Mouse (Mus musculus): ENCODE data around the gene Nudt4.

Nudt4 gene

DNA sequence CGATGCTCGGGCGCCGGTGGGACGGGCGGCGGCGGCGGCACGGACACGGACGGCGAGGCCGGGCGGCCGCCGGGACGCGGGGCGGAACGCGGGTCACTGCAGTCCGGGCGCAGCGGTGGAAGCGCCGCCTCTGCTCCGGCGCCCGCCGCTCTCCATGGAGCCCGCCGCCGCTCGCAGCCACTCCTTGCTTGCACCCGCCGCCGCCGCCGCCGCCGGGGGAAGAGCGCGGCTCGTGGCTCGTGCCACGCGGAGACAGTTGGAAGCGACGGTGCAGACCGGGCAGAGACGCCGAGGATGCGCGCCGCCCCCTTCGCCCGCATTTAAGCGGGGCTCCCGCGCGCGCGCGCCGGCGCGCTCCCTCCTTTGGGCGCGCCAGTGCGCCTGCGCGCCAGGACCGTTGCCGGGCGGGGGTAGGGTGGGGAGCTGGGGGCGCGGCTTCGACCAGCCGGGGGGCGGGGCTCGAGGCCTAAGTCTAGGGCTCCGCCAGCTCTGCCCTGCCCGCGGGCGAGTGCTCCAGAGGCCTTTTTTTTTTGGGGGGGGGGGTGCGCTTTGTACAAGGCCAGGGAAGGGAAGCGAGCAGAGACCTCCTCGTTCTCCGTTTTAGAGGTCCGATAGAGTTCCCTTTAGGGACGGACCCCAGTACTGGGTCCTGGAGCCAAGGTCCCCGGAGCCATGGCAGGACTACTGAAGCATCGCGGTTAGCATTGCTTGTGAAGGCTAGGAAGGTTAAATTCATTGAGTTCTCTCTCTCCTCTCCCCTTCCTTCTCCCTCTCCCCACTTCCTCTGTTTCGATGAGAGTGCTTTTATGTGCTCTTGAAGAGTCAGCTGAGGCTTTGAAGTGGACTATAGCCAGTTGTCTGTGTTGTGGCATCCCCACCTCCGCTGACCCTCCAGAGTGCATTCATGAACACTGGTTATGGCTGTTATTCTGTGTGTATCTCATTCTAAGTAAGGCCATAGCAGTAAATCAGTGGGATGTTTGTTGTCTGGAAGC lies at the start of gene Nudt4:
Gene Nudt4 (minus strand): TSS at position 296 of the 995 bp plus-strand sequence.
- DNase-seq, result peak; percentile 71 to 78

DNA sequence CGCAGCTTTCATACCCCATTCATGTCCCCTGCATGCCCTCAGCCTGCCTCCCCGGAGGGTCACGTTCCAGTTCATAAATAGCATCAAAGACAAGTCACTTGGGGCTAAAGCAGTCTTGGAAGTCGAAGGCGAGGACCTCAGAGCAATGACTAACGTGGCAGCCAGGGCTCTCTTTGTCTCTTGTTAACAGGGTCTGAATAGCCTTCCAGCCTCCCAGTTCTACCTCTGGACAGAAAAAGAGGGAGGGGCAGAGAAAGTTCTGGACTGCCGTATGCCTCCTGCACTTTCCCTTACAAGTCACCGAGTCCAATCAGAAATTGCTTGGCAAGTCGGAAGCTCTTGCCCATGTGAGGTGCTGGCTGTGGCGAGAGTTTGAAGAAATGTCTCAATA lies 47.4 kb upstream of the Nudt4 start:
- DNase-seq, result peak; percentile 36 to 54

DNA sequence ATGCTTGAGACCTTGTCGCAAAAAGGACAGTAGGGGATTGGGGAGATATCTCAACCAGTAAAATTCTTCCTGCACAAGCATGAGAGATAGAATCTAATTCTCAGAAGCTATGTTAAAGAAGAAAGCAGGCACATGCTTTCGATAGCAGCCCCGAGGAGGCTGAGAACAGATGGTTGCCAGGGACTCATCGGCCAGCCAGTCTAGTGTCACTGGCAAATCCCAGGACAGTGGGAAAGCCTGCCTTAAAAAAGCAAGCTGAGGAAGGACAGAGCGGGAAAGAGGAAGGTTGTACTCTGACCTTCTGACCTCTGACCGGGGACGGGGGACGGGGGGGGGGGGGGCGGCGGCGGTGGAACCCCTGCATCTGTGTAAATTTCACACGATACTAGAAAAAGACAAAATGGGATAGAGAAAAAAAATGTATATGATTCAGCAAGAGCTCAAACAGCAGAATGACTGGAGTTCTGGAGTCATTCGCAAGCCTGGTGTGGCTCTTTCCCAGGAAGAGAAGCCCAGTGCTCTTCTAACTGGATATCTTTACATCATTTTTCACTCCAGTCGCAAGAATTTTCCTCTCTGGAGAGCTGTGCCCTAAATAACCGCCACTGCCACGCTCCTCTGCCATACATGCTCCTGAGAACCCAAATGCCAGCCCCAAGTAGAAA lies 46.9 kb upstream of the Nudt4 start:
- DNase-seq, result no peak

DNA sequence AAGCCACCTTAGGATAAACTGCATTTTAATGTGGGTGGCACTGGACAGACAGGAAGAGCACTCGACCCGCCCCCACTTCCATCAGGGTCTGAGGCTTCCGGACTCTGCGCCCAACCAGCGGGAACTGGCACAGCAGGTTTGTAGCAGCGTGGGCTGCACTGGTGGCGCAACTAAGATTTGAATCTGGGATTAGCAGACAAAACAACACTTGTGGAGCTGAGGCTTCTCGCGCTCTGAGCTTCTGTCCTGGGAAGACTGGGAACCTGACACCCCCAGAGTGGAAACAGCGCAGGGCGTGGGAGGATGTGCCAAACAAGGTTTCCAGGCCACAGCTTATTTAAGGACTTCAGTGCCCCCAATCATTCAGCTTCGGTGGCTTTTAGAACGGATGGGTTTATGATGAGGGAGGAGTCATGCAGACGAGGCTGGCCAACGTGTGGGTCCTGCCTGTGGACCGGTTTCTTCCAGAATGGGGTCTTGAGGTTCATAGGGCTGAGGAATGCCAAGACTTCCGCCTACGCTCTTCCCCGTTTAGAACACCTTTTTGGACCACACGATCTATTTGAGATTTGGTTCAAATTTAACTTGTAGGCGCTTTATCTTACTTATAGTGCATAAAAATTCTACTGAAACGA lies 41.1 kb upstream of the Nudt4 start:
- no peak for DNase-seq

DNA sequence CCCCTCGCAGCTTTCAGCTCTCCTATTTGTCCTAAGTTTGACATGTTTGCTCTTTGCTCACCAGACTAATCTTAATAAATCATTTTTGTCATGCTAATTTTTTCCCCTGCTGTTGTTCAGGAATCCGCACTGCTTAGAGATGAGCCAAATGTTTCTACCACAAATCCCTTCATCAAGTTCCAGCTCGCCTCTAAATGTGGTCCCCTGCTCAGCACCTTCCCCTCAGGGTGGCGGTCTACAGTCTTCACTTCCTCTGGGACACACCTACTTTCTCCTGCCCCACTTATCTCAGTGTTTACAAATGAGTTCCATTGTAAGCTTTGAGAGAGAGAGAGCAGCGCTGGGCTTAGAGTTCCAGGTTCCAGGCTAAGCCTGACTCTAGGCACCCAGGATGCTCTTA lies 36.6 kb upstream of the Nudt4 start:
- DNase-seq, result no peak

DNA sequence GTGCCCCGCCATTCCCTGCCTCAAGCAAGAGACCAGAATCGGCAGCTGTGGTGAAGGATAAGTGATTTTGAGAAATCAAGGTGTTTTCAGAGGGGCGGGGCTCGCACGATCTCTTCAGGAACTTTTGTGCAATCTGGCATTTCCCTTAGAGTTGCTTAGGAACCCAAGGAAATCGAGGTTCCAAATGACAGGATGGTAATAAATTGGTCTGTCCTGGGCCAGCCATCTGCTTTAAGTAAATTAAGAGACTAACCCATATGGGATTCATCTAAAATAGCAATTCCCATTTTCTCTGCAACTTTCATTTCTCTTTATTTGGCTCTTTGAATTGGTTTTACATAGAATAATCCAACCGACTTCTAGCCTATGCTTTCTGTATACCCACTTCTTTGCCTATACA lies 35.8 kb upstream of the Nudt4 start:
- DNase-seq, result no peak

DNA sequence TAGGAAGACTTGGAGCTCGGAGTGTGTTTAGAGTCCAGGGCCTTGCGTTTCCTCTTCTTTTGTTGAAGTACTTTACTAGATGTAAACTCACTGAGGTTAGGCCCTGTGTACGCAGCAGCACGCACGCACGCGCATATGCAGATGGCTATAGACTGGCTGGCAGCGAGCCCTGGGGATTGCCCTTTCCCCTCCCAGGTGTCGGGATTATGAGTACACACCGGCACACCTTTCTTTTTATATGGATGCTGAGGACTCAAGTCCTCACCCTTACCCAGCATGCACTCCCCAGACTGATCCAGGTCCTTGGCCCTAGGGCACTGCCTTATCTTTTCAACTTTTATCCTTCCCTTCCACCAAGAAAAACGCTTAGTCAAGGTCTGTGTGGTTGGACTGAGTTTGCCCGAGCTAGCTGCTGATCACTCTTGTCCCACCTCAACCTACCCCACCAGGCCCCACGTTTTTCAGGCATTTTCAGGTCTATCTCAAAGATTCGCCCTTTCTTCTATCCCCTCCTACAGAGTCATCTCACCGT lies 34.2 kb upstream of the Nudt4 start:
- no peak for DNase-seq

DNA sequence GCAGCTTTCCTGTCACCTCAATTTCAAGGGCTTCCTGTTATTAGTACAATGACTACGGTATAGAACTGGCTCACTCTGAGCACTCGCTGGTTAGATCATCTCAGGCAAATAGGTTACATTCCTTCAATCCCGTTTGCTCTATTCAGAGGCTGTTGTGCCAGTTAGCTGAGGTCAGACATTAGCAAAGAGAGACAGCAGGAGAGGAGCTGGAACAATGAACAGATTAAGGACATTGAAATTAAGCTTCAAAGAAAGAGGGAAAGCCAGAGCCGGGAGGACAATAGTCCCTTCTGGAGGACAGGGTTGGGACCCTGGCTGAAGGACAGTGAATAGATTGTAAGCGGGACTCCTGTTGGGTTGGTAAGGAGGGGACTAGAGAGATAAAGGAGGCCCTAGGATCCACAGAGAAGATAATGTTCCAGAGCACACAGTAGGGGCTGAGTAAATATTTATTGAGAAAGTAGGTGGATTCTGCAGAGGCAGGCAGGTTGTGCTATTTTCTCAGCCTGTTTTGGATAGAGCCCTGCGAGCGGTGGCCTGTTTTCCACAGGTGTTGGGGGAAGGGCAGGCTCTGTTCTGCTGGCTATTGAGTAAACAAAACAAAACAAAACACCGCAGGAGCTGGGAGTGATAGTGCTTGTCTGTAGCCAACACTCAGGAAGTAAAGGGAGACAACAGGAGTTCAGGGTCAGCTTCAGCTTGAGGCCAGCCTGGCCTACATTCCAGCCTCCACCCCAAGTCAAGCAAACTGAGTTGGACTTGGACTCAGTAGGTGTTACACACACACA lies 32.1 kb upstream of the Nudt4 start:
- no peak for DNase-seq

DNA sequence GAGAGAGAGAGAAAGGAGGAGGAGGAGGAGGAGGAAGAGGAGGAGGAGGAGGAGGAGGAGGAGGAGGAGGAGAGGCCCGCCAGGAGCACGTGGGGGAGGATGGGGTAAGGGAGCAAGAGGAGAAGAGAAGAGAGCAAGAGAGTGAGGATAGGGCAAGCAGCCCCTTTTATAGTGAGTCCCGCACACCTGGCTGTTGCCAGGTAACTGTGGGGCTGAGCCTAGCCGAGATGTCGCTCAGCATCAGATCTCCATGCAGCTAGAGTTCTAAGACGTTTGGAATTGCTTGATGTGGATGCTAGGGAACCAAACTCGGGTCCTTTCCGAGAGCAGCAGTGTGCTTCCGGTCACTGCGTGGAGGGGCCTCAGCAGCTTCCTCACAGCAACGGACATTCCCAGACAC lies 30.5 kb upstream of the Nudt4 start:
- DNase-seq, result no peak

DNA sequence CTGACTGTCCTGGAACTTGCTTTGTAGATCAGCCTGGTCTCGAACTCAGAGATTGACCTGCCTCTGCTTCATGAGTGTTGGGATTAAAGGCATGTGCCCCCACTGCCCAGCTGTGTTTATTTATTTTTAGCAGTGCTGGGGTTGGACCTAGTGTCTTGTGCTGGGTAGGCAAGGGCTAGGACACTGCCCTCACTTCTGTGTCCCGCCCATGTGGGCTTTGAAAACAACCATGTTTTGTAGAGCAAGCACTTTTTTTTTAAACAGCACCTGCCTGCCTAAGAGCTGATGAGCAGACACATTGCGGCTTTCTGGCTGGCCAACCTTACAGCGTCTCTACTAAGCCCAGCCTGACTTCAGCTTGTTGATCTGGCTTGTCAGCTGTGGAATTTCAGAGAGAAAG lies 27.3 kb upstream of the Nudt4 start:
- DNase-seq, result peak in 1 of 2 experiments; percentile 41

DNA sequence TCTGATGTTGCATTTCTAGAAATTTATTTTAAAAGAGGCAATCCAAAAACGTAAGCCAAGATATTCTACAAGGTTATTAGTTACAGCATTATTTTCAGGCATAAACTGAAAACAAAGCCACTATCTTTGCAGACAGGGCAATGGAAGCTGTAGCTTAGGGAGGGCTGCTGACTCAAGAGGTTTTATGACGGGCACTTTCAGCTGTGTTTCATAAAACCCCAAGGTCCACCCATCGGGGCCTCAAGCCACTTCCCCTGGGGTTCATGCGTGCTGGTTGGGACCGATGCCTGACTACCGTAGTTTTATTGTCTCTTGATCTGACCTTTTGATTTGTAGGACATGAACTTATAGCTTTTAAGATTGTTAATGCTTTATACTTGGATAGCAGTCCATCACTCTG lies 26.2 kb upstream of the Nudt4 start:
- no peak for DNase-seq

DNA sequence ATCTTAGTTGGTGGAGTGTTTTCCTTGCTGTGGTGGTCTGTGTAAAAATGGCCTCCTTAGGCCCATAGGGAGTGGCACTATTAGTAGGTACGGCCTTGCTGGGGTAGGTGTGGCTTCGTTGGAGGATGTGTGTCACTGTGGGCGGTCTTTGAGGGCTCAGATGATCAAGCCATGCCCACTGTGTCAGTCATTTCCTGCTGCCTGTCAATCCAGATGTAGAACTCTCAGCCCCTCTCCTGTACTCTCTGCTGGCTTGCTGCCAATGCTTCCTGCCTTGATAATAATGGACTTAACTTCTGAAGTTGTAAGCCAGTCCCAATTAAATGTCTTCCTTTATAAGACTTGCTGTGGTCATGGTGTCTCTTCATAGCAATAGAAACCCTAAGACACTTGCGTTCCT lies 25.2 kb upstream of the Nudt4 start:
- DNase-seq, result no peak

DNA sequence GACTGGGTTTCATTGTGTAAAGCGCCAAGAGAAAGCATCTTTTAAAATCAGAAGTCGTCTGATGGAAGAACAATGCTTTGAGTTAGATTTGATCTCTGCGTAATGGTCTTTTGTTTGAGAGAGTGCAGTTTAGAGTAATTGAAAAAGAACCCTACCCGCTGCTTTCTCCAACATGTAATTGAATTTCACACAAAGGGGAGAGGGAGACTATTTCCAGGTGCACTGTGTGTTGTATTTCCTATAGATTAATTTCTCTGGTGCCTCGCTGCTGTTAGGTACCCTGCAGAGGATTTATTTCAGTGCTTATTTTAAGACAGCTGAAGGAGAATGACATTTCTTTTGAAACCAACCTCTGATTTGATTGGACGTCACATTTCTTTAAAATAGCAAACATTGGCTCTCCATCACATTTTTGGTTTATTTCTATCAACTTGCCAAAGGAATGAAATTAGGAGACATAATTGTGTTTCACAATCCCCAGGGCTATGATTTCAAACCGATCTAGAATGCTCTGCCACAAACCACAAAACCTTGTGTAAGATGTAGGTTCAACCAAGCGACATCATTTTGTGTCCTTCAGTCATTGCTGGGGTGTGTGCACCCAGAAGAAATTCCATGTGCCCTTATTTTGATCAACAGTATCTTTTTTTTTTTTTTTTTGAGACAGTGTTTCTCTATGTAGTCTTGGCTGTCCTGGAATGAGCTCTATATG lies 23.7 kb upstream of the Nudt4 start:
- DNase-seq, result no peak

DNA sequence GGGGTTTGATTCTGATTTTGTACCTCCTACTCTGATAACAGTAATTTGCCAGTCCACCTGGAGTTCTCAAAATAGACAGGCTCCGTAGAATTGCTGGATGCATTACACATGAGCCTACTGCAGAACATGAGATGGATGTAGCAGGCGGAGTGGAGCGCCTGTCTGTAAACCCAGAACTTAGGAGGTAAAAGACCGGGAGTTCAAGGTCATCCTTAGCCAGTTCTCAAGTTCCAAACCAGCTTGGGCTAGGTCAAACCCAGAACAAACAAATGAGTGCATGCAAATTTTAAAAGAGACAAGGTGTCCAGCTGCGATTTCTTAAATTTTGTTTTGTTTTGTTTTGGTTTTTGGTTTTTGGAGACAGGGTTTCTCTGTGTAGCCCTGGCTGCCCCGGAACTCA lies 21.6 kb upstream of the Nudt4 start:
- DNase-seq, result no peak

DNA sequence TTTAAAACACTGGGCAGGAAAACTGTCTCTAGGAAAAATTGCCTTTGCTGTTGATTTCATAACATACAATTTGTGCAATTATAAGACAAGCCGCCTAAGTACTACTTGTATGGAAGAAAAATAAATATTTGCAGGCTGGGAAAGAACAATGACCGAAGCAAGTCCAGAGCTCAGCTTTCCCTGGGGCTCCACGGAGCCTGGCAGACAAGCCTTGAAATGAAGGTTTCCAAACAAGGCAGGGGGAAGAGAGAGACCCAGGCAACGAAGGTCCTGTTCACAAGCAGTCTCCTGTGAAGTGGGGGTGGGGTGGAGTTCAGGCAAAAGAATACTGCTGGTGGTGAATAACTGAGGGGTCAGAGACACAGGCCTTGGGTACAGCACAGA lies 13.6 kb upstream of the Nudt4 start:
- DNase-seq, result no peak

DNA sequence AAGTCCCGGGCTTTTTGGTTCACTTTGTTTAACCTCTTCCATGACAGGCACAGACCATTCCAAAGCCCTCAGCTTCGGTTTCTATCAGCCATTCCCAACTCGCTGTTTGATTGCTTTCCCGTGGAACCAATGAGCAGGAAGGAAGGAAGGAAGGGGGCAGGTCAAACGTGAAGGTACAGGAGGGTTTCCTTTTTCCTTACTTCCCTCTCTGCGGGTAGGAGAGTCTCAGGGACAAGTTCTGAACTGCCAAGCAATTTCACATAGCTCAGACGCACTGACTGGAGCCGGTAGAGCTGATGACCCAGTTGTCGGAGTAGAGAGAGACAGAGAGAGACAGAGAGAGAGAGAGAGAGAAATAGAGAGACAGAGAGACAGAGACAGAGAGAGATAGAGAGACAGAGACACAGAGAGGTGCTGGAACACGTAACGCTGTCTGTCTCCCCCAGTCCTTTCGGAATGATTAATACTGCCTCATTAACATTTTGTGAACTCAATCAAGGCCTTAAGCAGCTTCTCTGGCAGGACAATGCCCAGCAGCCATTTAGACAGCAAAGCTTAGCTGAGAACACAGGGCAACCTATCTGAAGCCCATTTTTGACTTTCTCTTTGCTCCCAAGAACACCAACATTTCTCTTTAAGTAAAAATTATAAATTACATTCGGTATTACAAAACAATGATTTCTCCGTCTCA lies 13.1 kb upstream of the Nudt4 start:
- peak in 1 of 2 experiments; percentile 51 for DNase-seq

DNA sequence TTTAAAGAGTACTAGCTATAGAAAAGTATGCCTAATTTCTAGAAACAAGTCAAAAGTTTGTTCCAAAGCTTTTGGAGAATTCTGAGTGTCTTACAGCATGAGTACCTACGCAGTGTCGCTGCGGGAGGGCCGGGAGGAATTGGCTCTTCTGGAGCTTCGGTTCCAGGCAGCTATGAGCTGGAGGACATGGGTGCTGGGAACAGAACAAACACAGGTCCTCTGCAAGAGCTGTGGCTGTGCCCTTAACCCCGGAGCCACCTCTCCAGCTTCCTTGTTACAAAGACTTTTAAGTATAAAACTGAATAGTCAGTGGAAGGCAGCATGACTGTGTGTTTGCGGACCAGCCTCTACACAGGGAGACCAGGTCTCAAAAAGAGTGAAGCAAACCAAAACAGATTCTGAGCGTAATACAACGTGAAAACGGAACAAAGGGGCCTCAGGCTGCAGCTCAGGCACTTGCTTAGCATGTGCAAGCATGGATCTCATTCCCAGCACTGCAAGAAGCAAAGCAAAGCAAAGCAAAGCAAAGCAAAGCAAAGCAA lies 12.0 kb upstream of the Nudt4 start:
- DNase-seq, result no peak

DNA sequence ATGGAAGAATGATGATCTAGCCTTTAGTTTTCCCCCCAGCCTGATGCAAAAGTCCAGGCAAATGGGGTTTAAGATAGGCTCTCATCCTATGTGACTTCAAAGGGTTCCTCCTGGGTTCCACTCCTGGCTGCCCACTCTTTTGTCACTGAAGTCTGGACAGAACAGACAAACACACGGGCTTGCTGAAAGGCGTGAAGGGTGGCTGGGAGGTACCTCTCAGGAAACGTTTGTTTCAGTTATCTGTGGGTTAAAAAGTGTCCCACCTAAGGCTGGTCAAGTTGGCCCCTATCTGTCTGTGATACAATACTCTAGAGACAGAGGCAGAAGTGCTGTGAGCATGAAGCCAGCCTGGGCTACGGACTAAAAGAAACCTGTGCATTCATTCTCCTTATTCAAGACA lies 11.0 kb upstream of the Nudt4 start:
- DNase-seq, result no peak

DNA sequence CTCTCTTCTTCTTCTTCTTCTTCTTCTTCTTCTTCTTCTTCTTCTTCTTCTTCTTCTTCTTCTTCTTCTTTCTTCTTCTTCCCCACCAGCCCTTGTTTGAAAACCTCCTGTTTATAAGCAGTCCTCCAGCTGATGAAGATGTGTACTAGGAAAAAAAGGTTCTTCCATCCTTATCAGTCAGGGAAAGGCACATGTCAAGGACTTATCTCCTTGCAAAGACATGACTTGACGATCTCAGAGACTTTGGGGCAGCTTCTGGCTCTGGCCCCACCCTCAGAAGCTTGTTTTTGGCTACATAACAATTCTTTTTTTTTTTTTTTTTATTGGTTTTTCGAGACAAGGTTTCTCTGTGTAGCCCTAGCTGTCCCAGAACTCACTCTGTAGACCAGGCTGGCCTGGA lies 5.5 kb upstream of the Nudt4 start:
- no peak for DNase-seq

DNA sequence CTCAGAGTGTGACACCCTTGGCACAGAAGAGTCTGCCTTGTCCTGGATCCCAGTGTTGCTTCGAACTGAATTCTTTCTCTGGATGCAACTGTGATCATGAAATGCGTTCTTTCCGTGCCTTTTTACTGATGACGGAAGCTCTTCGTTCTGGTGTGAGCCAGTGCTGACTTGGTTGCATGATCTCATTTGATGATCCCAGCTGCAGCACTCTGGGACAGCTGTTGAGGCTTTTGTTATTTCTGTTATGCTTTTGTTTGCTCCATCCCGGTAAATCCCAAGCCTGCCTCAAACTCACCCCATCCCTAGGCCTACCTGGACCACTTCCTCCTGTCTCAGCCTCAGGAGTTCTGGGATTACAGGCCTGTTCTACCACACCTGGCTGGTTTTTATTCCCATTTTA lies 4.1 kb upstream of the Nudt4 start:
- no peak for DNase-seq

DNA sequence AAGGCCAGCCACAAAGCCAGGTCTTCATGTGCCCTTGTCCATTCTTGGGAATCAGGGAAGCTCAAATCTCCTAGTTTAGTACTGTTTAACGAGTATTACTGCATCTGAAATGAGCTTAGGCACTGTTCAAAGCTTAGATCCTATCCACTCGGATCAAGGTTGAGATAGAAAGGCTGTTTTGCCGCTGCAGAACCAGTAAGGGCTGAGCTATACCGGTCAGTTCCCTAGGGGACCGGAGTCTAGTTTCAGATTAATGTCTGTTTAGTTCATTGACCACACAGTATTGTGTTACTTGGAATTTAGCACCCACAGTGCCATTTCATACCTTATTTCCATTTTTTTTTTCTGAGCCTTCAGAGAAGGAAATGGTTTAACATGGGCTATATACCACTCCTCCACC lies 3.6 kb upstream of the Nudt4 start:
- DNase-seq, result peak in 1 of 2 experiments; percentile 60
